Mouse (Mus musculus) liver, embryonic 14.5 days (tissue): ENCODE data around the gene Kif23. TPM values are rescaled to one million over a fixed set of nuclear protein-coding genes. Genes with fewer than 3 reads are reported as not detected.

Experiments
- ATAC-seq: fragments of 200-750 bp; cut with Nextera tagmentation; 2 replicates; pipeline ENCODE4 v1.8.0; 2017; ENCODE audit warnings: moderate number of reproducible peaks, mild to moderate bottlenecking, moderate library complexity; ENCODE audit not compliant: insufficient read depth
- DNase-seq, 3 experiments: peaks; one replicate each; pipeline ENCODE4 v3.0.0-alpha.2; 2012 to 2013; ENCODE audit warnings: low read depth in 3 of 3, low spot score in 3 of 3
- H3K27ac ChIP-seq: fragments of 300-500 bp; sonication (generic); 2 replicates; pipeline ENCODE4 v1.5.1; 2014; ENCODE audit warnings: moderate library complexity, mild to moderate bottlenecking, control low read depth, inconsistent platforms
- H3K27me3 ChIP-seq: fragments of 300-500 bp; sonication (generic); 2 replicates; pipeline ENCODE4 v1.6.1; 2014; ENCODE audit warnings: mild to moderate bottlenecking, low read length, moderate library complexity; ENCODE audit not compliant: control insufficient read depth, insufficient read depth
- H3K36me3 ChIP-seq: fragments of 300-500 bp; sonication (generic); replicated peaks from 2 replicates; pipeline ENCODE4 v1.6.1; 2014; ENCODE audit warnings: low read depth; ENCODE audit not compliant: control insufficient read depth, insufficient read depth
- H3K4me1 ChIP-seq, 2 experiments: fragments of 200-500 bp in 1 of 2; fragments of 300-500 bp in 1 of 2; sonication (generic) in 1 of 2; replicated peaks; 2 replicates each; pipeline ENCODE4 v1.6.1; 2012 to 2014; ENCODE audit warnings: antibody characterized with exemption in 1 of 2, inconsistent platforms in 1 of 2, low read length in 1 of 2; ENCODE audit not compliant: control insufficient read depth in 2 of 2, insufficient read depth in 2 of 2
- H3K4me2 ChIP-seq: fragments of 300-500 bp; sonication (generic); 2 replicates; pipeline ENCODE4 v1.6.1; 2014; ENCODE audit warnings: low read depth, mild to moderate bottlenecking, control low read depth, moderate library complexity
- H3K4me3 ChIP-seq, 2 experiments: fragments of 200-500 bp in 1 of 2; fragments of 300-500 bp in 1 of 2; sonication (generic) in 1 of 2; 2 replicates each; pipeline ENCODE4 v1.5.1; 2012 to 2014; ENCODE audit warnings: low read depth in 2 of 2, low read length in 2 of 2, mild to moderate bottlenecking in 2 of 2, control low read depth in 1 of 2, inconsistent platforms in 1 of 2, moderate library complexity in 1 of 2; ENCODE audit not compliant: insufficient read depth in 1 of 2
- H3K9ac ChIP-seq: fragments of 300-500 bp; sonication (generic); replicated peaks from 2 replicates; pipeline ENCODE4 v1.6.1; 2014; ENCODE audit warnings: mild to moderate bottlenecking, control low read depth, moderate library complexity
- H3K9me3 ChIP-seq: fragments of 300-500 bp; sonication (generic); 2 replicates; pipeline ENCODE4 v1.6.1; 2016; ENCODE audit warnings: low read length, mixed read lengths; ENCODE audit not compliant: control insufficient read depth
- CTCF ChIP-seq: IDR thresholded peaks from 2 replicates; pipeline ENCODE4 v1.5.1; 2016; ENCODE audit warnings: antibody characterized with exemption, low read depth, control low read depth
- EP300 ChIP-seq: IDR thresholded peaks from 2 replicates; pipeline ENCODE4 v1.6.1; 2016; ENCODE audit warnings: antibody characterized with exemption, low read depth
- WGBS: fragments of 180-500 bp; shearing (Covaris S2); extraction: QIAGEN DNeasy Blood & Tissue Kit; methylation state at CpG from one replicate; pipeline ENCODE4 v1.1.7; 2014; ENCODE audit not compliant: insufficient replicate concordance; 5-methylcytosine and 5-hydroxymethylcytosine counted together
- polyA plus RNA-seq, 2 experiments: library from polyadenylated mRNA; depleted of rRNA in 1 of 2; stranded (reverse) in 1 of 2; unstranded in 1 of 2; fragments of >200 nt; fragmentation: Nextera tagmentation in 1 of 2; extraction: Ambion mirVana in 1 of 2; gene quantifications; 2 replicates each; pipeline versions ENCODE4 v1.2.1 to v1.2.3; 2012 to 2014

The Kif23 gene
- polyA plus RNA-seq, 2 experiments, result 44.3 to 68.8 TPM

DNA sequence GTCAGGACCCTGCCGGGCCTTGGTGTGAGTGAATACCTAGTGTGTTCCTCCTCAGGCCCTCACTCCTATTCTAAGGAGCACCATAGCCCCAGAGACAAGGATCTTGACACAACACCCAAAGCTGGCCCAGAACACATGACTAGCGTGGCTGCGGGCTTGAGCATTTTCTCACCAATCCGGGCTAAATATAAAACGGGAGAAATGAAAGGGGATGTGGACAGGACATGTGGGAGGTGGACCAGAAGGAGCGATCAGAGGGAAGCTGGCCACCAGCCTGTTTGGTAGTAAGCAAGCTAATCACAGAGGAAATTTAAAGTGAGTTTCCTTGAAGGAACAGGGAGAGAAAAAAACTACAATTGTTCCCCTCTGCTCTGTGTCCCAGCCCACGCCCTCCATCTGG, 60.6 kb downstream of the Kif23 start:
- Histone ChIP-seq H3K9ac (no peak overlapping the region), H3K4me2 (no peak overlapping the region), H3K9me3 (no peaks in the 10 kb centered on the region), H3K27ac (no peak overlapping the region), H3K4me3 (no peak overlapping the region), H3K4me1 (no peaks in the 10 kb centered on the region), H3K27me3 (no peaks in the 10 kb centered on the region), H3K36me3 (no peaks in the 10 kb centered on the region)
- WGBS, result 64% methylated on average over 7 of the region's 7 CpGs
- no peak for DNase-seq
- no peak for TF ChIP-seq CTCF
- TF ChIP-seq EP300, result no peak
- no peak for ATAC-seq

DNA sequence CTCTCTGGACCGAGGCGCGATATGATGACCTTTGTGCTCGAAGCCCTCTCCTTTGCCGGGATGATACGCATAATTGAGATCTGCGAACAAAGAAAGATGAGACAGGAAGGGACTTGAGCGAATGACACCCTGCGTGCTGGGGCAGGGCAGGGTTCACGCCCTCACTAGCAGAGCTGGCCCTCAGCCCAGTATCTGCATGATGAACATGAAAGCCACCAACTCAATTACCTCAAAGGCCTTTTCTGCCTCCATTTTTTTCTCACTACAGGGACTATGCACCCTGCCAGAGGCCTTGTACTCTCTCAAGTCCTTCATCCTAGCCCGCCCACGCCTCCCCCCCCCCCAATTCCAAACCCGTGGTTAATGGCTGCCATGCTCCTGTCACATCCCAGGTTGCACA, 61.6 kb downstream of the Kif23 start:
- H3K27ac ChIP-seq, result no peak overlapping the region
- H3K36me3 ChIP-seq, result no peaks in the 10 kb centered on the region
- DNase-seq (no peak), ATAC-seq (no peak)
- no peaks in the 10 kb centered on the region for H3K27me3 ChIP-seq
- TF ChIP-seq CTCF (no peak), EP300 (no peak)
- no peaks in the 10 kb centered on the region for H3K9me3 ChIP-seq
- no peak overlapping the region for H3K4me3 ChIP-seq
- no peaks in the 10 kb centered on the region for H3K4me1 ChIP-seq
- no peak overlapping the region for H3K9ac ChIP-seq
- 71% methylated on average over 13 of the region's 13 CpGs for WGBS
- H3K4me2 ChIP-seq, result no peak overlapping the region

DNA sequence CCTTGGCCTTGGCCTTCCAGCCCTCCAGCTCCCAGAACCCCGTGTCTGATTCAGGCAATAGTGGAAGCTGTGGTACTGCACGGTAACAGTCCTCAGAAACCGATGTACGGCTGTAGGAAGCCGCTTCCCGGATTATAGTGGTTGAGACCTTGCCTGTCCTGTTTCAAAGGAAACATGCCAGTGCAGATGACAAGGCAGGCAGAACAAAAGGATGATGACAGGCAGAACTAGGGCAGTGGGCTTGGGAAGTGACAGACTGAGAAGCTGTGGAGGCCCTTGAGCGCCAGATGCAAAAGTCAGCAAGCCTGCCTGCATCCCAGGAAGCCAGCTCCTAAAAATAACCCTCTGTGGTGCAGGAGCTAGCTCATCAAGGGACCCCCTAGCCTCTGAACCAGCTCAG, 62.2 kb downstream of the Kif23 start:
- ATAC-seq, result no peak
- Histone ChIP-seq H3K4me2 (no peak overlapping the region), H3K36me3 (no peaks in the 10 kb centered on the region), H3K4me1 (no peaks in the 10 kb centered on the region), H3K4me3 (no peak overlapping the region), H3K27ac (no peak overlapping the region), H3K9ac (no peak overlapping the region), H3K9me3 (no peaks in the 10 kb centered on the region), H3K27me3 (no peaks in the 10 kb centered on the region)
- TF ChIP-seq EP300 (no peak), CTCF (no peak)
- WGBS, result 60% methylated on average over 7 of the region's 7 CpGs
- no peak for DNase-seq

DNA sequence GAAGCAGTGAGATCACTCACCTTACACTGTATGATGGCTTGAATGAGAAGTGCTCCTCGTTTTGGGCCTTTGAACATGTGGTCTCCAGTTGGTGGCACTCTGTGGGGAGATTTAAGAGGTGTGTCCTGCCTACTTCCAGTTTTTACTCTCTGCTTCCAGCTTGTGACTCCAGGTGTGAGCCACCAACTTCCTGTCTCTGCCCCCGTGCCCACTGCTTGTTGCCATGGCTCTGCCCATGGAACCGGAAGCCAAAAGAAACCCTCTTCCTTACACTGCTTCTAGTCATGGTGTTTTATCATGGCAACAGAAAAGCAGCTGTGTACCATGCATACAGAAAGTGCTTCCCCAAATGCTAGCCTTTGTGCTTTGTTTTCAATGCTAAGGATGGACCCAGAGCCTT, 64.4 kb downstream of the Kif23 start:
- Histone ChIP-seq H3K9ac (no peak overlapping the region), H3K4me2 (no peak overlapping the region), H3K36me3 (no peaks in the 10 kb centered on the region), H3K4me3 (no peak overlapping the region), H3K27me3 (no peaks in the 10 kb centered on the region), H3K27ac (no peak overlapping the region), H3K4me1 (no peaks in the 10 kb centered on the region), H3K9me3 (no peaks in the 10 kb centered on the region)
- no peak for TF ChIP-seq EP300
- no peak for TF ChIP-seq CTCF
- DNase-seq (no peak), ATAC-seq (no peak)
- WGBS, result 21% methylated on average over 3 of the region's 3 CpGs

DNA sequence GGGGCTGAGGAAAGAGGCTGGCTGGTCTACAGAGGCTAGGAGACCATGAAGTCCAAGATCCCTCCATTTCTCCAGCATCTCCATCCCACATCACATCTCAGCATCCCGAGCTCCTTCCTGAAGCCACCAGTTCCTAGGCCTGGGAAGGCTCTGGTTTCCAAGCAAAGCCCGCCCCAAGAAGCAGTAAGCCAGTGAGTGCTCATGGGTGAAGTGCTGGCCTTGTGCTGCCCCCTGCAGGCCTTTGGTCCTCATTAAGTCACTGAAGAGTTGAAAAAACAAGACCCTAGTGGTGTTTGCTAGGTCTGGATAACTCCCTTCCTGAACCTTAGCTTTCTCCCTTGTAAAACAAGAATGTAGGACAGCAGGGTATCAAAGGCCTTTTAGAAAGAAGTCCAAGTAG, 67.7 kb downstream of the Kif23 start:
- H3K4me1 ChIP-seq, result no peaks in the 10 kb centered on the region
- no peak overlapping the region for H3K9ac ChIP-seq
- H3K27ac ChIP-seq, result no peak overlapping the region
- H3K36me3 ChIP-seq, result no peaks in the 10 kb centered on the region
- no peak overlapping the region for H3K4me2 ChIP-seq
- H3K4me3 ChIP-seq, result no peak overlapping the region
- 21% methylated on average over 2 of the region's 2 CpGs for WGBS
- DNase-seq (peak in 1 of 3 experiments; percentile 11), ATAC-seq (no peak)
- no peaks in the 10 kb centered on the region for H3K27me3 ChIP-seq
- TF ChIP-seq EP300, result no peak
- peak; percentile 68 for TF ChIP-seq CTCF
- no peaks in the 10 kb centered on the region for H3K9me3 ChIP-seq
